Mouse (Mus musculus) heart, postnatal 4 days (tissue): ENCODE results near the gene Sfswap. TPM values are rescaled to one million over a fixed set of nuclear protein-coding genes. Genes with fewer than 3 reads are reported as not detected.
A peak's percentile ranks its signal among the peaks of the same experiment; 100 is the strongest.

ENCODE experiments used
- DNase-seq: peaks from one replicate; pipeline ENCODE4 v3.0.0; 2021
- total RNA-seq, 2 experiments: library from RNA; stranded (reverse); gene quantifications; 2 replicates each; pipeline ENCODE4 v1.2.3; 2021

Gene Sfswap
- total RNA-seq, 2 experiments from 2014 or later, result 55.4 to 56.2 TPM

GRCm38 (mm10) chr5:129533731-129534130, 32.7 kb downstream of the Sfswap start:
- no peak for DNase-seq

GRCm38 (mm10) chr5:129534500-129534899, 33.5 kb downstream of the Sfswap start:
- peak; percentile 33 for DNase-seq

GRCm38 (mm10) chr5:129535021-129535420, 34.0 kb downstream of the Sfswap start:
- DNase-seq, result no peak

GRCm38 (mm10) chr5:129535431-129535830, 34.4 kb downstream of the Sfswap start:
- DNase-seq, result no peak

GRCm38 (mm10) chr5:129538826-129539225, 37.8 kb downstream of the Sfswap start:
- DNase-seq, result no peak

- DNase-seq, result no peak
Observed at GRCm38 (mm10) chr5:129542236-129542635, 41.2 kb downstream of the Sfswap start.

GRCm38 (mm10) chr5:129545787-129546186, 44.8 kb downstream of the Sfswap start:
- no peak for DNase-seq

GRCm38 (mm10) chr5:129549716-129550115, 48.7 kb downstream of the Sfswap start:
- no peak for DNase-seq

GRCm38 (mm10) chr5:129550790-129551189, 49.8 kb downstream of the Sfswap start:
- no peak for DNase-seq

- no peak for DNase-seq
Observed at GRCm38 (mm10) chr5:129551991-129552390, 51.0 kb downstream of the Sfswap start.

- DNase-seq, result no peak
Observed at GRCm38 (mm10) chr5:129553642-129554041, 52.6 kb downstream of the Sfswap start.

- DNase-seq, result no peak
Observed at GRCm38 (mm10) chr5:129558591-129558990, 57.6 kb downstream of the Sfswap start.

- DNase-seq, result no peak
Observed at GRCm38 (mm10) chr5:129559283-129559682, 58.3 kb downstream of the Sfswap start.

GRCm38 (mm10) chr5:129562342-129562741, 61.3 kb downstream of the Sfswap start:
- no peak for DNase-seq

GRCm38 (mm10) chr5:129568596-129568995, 67.6 kb downstream of the Sfswap start:
- DNase-seq, result no peak

- no peak for DNase-seq
Observed at GRCm38 (mm10) chr5:129578201-129578600, 77.2 kb downstream of the Sfswap start.

GRCm38 (mm10) chr5:129580046-129580445, 79.0 kb downstream of the Sfswap start:
- peak; percentile 25 for DNase-seq

- no peak for DNase-seq
Observed at GRCm38 (mm10) chr5:129580572-129580971, 79.6 kb downstream of the Sfswap start.

GRCm38 (mm10) chr5:129581015-129581414, 80.0 kb downstream of the Sfswap start:
- DNase-seq, result no peak

GRCm38 (mm10) chr5:129583331-129583730, 82.3 kb downstream of the Sfswap start:
- no peak for DNase-seq

GRCm38 (mm10) chr5:129583761-129584582, 83.0 kb downstream of the Sfswap start, which contains the start of gene Mmp17:
Mmp17 (plus strand) TSS chr5:129584169.
- peak; percentile 86 for DNase-seq

- DNase-seq, result peak; percentile 46
Observed at GRCm38 (mm10) chr5:129584583-129585541, 83.8 kb downstream of the Sfswap start.

GRCm38 (mm10) chr5:129586016-129586415, 85.0 kb downstream of the Sfswap start:
- DNase-seq, result peak; percentile 91
